Comparison of ENCODE assay signal across 7 mouse cellular contexts in the genomic region with DNA sequence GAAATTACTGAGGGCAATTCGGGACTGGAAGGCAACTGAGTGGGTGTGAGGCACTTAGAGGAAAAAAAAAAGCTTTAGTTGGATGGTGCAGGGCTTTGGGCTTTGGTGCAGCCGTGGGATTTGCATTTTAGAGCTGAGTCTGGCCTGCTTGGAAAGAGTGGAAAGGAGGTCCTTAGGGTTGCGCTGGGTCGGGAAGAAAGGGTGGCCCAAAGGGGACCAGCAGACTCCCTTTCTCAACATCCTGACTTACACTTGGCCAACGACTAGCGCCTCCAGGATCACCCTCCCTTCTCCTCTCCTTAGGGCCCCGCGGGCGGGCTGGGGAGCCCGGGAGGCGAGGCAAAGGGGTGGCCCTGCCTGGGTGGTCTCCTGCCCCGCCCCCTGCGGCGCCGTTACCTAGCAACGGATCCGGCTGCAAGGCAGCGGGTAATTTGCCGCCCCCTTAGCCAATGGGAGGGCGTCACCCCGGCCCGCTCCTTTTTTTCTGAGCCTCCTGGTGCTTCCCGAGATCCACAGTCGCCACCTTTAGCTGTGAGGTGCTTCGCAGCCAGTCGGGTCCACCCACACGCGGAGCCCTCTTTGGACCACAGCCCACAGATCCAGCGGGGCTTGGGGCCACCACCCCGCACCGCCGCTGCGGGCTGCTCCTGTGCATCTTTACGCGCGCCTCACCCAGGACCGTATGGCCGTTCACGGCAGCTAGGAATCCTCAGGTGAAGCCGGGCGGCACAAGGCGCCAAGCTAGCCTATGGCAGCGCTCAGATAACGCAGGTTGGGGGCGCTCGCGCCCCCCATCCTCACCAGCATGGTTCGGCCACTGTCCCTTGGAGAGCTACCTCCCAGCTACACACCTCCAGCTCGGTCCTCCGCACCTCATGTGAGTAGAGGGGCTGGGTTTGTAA. TPM values are rescaled to one million over a fixed set of nuclear protein-coding genes. Genes with fewer than 3 reads are reported as not detected.
DNase-seq lines count a peak whose midpoint lies in the region; ATAC-seq and TF ChIP-seq lines count a peak whose summit lies in the region.

Gene Ptch2, plus strand, starts transcription at position 525 of the 902 bp plus-strand sequence.

- TF ChIP-seq CTCF in small intestine, adult 2 months (IDR thresholded peaks at IDR 0.05; ENCODE audit: extremely low read depth, insufficient read length, insufficient replicate concordance, low read depth, low read length), result no peak

- no peaks in the 10 kb centered on the region for H3K36me3 ChIP-seq in intestine, embryonic 16.5 days (ENCODE audit: control insufficient read depth, insufficient read depth, low read length)
- peaks cover 11% of the 10 kb centered on the region for H3K36me3 ChIP-seq in limb, embryonic 10.5 days
- H3K36me3 ChIP-seq in midbrain, embryonic 10.5 days, result peaks cover 12% of the 10 kb centered on the region
- no peaks in the 10 kb centered on the region for H3K36me3 ChIP-seq in small intestine, adult 2 months (ENCODE audit: control insufficient read depth, insufficient read depth, low read length)

- H3K9ac ChIP-seq in intestine, embryonic 16.5 days (ENCODE audit: low read depth, low read length), result peak within 1 kb of the TSS; percentile 67

- H3K4me2 ChIP-seq in intestine, embryonic 16.5 days (ENCODE audit: low read depth, low read length), result peak within 1 kb of the TSS; percentile 93

- peak within 1 kb of the TSS; percentile 71 for H3K4me3 ChIP-seq in intestine, embryonic 16.5 days (ENCODE audit: low read length)
- H3K4me3 ChIP-seq in limb, embryonic 10.5 days, result peak within 1 kb of the TSS; percentile 77
- H3K4me3 ChIP-seq in midbrain, embryonic 10.5 days, result peak within 1 kb of the TSS; percentile 76
- peak within 1 kb of the TSS; percentile 59 for H3K4me3 ChIP-seq in small intestine, adult 2 months (ENCODE audit: low read depth, low read length)

- DNase-seq in adrenal gland, postnatal 10 days, result peak; percentile 83
- peak; percentile 91 for DNase-seq in embryo, embryonic 11 days
- no peak for DNase-seq in gonadal fat pad, adult 2 months (ENCODE audit: low read depth)
- peak; percentile 95 for DNase-seq in limb, embryonic 10.5 days (ENCODE audit: low spot score)
- DNase-seq in midbrain, embryonic 10.5 days (ENCODE audit: low spot score), result peak; percentile 92

- WGBS in intestine, embryonic 16.5 days, result under 1% methylated on average over 48 of the region's 50 CpGs
- WGBS in limb, embryonic 10.5 days, result under 1% methylated on average over 50 of the region's 50 CpGs
- under 1% methylated on average over 50 of the region's 50 CpGs for WGBS in midbrain, embryonic 10.5 days
- 3% methylated on average over 50 of the region's 50 CpGs for WGBS in small intestine, adult 2 months

- no peaks in the 10 kb centered on the region for H3K9me3 ChIP-seq in intestine, embryonic 16.5 days (ENCODE audit: control insufficient read depth, low read length)
- H3K9me3 ChIP-seq in limb, embryonic 10.5 days (replicated peaks), result no peaks in the 10 kb centered on the region
- no peaks in the 10 kb centered on the region for H3K9me3 ChIP-seq in midbrain, embryonic 10.5 days (replicated peaks)

- ATAC-seq in intestine, embryonic 16.5 days, result peak; percentile 79

- H3K27ac ChIP-seq in intestine, embryonic 16.5 days (ENCODE audit: low read length), result peak within 1 kb of the TSS; percentile 70
- H3K27ac ChIP-seq in limb, embryonic 10.5 days, result peak within 1 kb of the TSS; percentile 91
- peak within 1 kb of the TSS; percentile 90 for H3K27ac ChIP-seq in midbrain, embryonic 10.5 days (replicated peaks)
- 0 out of 2 replicates have a peak within 1 kb of the TSS, but pooled peaks have one; percentile 3 for H3K27ac ChIP-seq in small intestine, adult 2 months (ENCODE audit: insufficient read depth, low read depth, low read length)

- TF ChIP-seq POLR2A in small intestine, adult 2 months (IDR thresholded peaks at IDR 0.05; ENCODE audit: low read depth, low read length), result no peak

- peaks cover 18% of the 10 kb centered on the region for H3K4me1 ChIP-seq in intestine, embryonic 16.5 days (ENCODE audit: control insufficient read depth, insufficient read depth, low read length)
- peaks cover 45% of the 10 kb centered on the region for H3K4me1 ChIP-seq in limb, embryonic 10.5 days
- H3K4me1 ChIP-seq in midbrain, embryonic 10.5 days, result peaks cover 51% of the 10 kb centered on the region
- peaks cover 4% of the 10 kb centered on the region; the same call in 1 of the 2 replicates for H3K4me1 ChIP-seq in small intestine, adult 2 months (ENCODE audit: control insufficient read depth, insufficient read depth, insufficient read length, low read length)

- peaks cover 8% of the 10 kb centered on the region; the same call in 1 of the 2 replicates for H3K27me3 ChIP-seq in intestine, embryonic 16.5 days (replicated peaks; ENCODE audit: control insufficient read depth, insufficient read depth, low read length)
- no peaks in the 10 kb centered on the region for H3K27me3 ChIP-seq in limb, embryonic 10.5 days (ENCODE audit: low read depth, poor library complexity, severe bottlenecking)
- H3K27me3 ChIP-seq in midbrain, embryonic 10.5 days (ENCODE audit: low read depth, poor library complexity, severe bottlenecking), result peaks cover 51% of the 10 kb centered on the region
- H3K27me3 ChIP-seq in small intestine, adult 2 months (ENCODE audit: control insufficient read depth, insufficient read depth, low read length), result peaks cover 16% of the 10 kb centered on the region

RNA-seq across cellular contexts. Expression of gene Ptch2, which starts in this region (rescaled TPM):
- 1 to 10 TPM; 5.1 to 7.8 TPM for total RNA-seq in adrenal gland, postnatal 10 days (2021)
- polyA plus RNA-seq in gonadal fat pad, adult 2 months (2012; rRNA removed), result 44.5 and 48.7 TPM in 2 replicates
- polyA plus RNA-seq in intestine, embryonic 16.5 days (2015; fragmentation: Nextera tagmentation; extraction: Ambion mirVana), result 6.2 and 6.4 TPM in 2 replicates
- 8.4 and 9.0 TPM in 2 replicates for polyA plus RNA-seq in limb, embryonic 10.5 days (2016; fragmentation: Nextera tagmentation; extraction: Ambion mirVana)
- polyA plus RNA-seq in midbrain, embryonic 10.5 days (2016; fragmentation: Nextera tagmentation; extraction: Ambion mirVana), result 12.8 and 15.7 TPM in 2 replicates
- 2.4 and 3.7 TPM in 2 replicates for polyA plus RNA-seq in small intestine, adult 2 months (2012; rRNA removed)

Comparison
In these comparisons a context has a peak if more than half of its experiments do, and no peak if none do; other contexts are left out.
1. H3K27ac ChIP-seq: peak in every context shown above with its lines; median percentile 91 in limb, embryonic 10.5 days; 90 in midbrain, embryonic 10.5 days; 70 in intestine, embryonic 16.5 days; 3 in small intestine, adult 2 months.